Mouse (Mus musculus): ENCODE results near the gene Sbsn. TPM values are rescaled to one million over a fixed set of nuclear protein-coding genes. Genes with fewer than 3 reads are reported as not detected.

Gene Sbsn
- polyA plus RNA-seq, 1 experiment = 0.79 TPM

- no peaks in the 10 kb centered on the region for H3K79me2 ChIP-seq (ENCODE audit: control insufficient read depth, insufficient read depth)
- H3K4me2 ChIP-seq (ENCODE audit: low read depth) = no peak overlapping the region
- TF ChIP-seq TCF3 (IDR thresholded peaks at IDR 0.05; ENCODE audit: insufficient read length, low read depth) (no peak), POLR2A (IDR thresholded peaks at IDR 0.05; ENCODE audit: insufficient read length, low read depth) (no peak), MAX (IDR thresholded peaks at IDR 0.05; ENCODE audit: low read depth) (no peak), E2F4 (IDR thresholded peaks at IDR 0.05; ENCODE audit: insufficient read depth) (no peak), CEBPB (IDR thresholded peaks at IDR 0.05; ENCODE audit: insufficient read depth, poor library complexity, severe bottlenecking) (no peak), MYOG (IDR thresholded peaks at IDR 0.05; ENCODE audit: control insufficient read depth in 1 of 3, insufficient read depth in 1 of 3, insufficient read length in 2 of 3, low read depth in 2 of 3) (no peak), MYOD1 (IDR thresholded peaks at IDR 0.05; ENCODE audit: control insufficient read depth in 1 of 3, insufficient read length in 2 of 3, low read depth in 2 of 3) (no peak), TCF12 (IDR thresholded peaks at IDR 0.05; ENCODE audit: insufficient read depth, poor library complexity, severe bottlenecking) (no peak), POLR2AphosphoS2 (IDR thresholded peaks at IDR 0.05; ENCODE audit: insufficient read length, low read depth) (no peak), USF1 (IDR thresholded peaks at IDR 0.05; ENCODE audit: low read depth) (no peak), SRF (IDR thresholded peaks at IDR 0.05; ENCODE audit: control insufficient read depth, insufficient read length, low read depth) (no peak), REST (IDR thresholded peaks at IDR 0.05; ENCODE audit: insufficient read depth, insufficient read length) (no peak)
- H3K4me3 ChIP-seq = no peak overlapping the region
- no peak overlapping the region for H3ac ChIP-seq (ENCODE audit: control insufficient read depth, insufficient read length)
- H3K27me3 ChIP-seq (ENCODE audit: control insufficient read depth, insufficient read depth, insufficient read length) = peaks cover 6% of the 10 kb centered on the region
- H3K36me3 ChIP-seq (ENCODE audit: control insufficient read depth, insufficient read depth) = no peaks in the 10 kb centered on the region
Measured at GRCm38 (mm10) chr7:30781792-30782191, 30.5 kb downstream of the Sbsn start.

GRCm38 (mm10) chr7:30782658-30783057, 31.4 kb downstream of the Sbsn start:
- peaks cover 6% of the 10 kb centered on the region for H3K27me3 ChIP-seq (ENCODE audit: control insufficient read depth, insufficient read depth, insufficient read length)
- H3K79me2 ChIP-seq (ENCODE audit: control insufficient read depth, insufficient read depth) = no peaks in the 10 kb centered on the region
- H3ac ChIP-seq (ENCODE audit: control insufficient read depth, insufficient read length) = no peak overlapping the region
- TF ChIP-seq MYOD1 (IDR thresholded peaks at IDR 0.05; ENCODE audit: control insufficient read depth in 1 of 3, insufficient read length in 2 of 3, low read depth in 2 of 3) (no peak), E2F4 (IDR thresholded peaks at IDR 0.05; ENCODE audit: insufficient read depth) (no peak), REST (IDR thresholded peaks at IDR 0.05; ENCODE audit: insufficient read depth, insufficient read length) (no peak), CEBPB (IDR thresholded peaks at IDR 0.05; ENCODE audit: insufficient read depth, poor library complexity, severe bottlenecking) (no peak), POLR2AphosphoS2 (IDR thresholded peaks at IDR 0.05; ENCODE audit: insufficient read length, low read depth) (no peak), SRF (IDR thresholded peaks at IDR 0.05; ENCODE audit: control insufficient read depth, insufficient read length, low read depth) (no peak)
- no peaks in the 10 kb centered on the region for H3K36me3 ChIP-seq (ENCODE audit: control insufficient read depth, insufficient read depth)
- H3K4me2 ChIP-seq (ENCODE audit: low read depth) = no peak overlapping the region
- H3K4me3 ChIP-seq = no peak overlapping the region

- H3ac ChIP-seq (ENCODE audit: control insufficient read depth, insufficient read length) = no peak overlapping the region
Measured at GRCm38 (mm10) chr7:30785154-30785553, 33.9 kb downstream of the Sbsn start.

GRCm38 (mm10) chr7:30785721-30786546, 34.7 kb downstream of the Sbsn start:
- Histone ChIP-seq H3K4me2 (ENCODE audit: low read depth) (no peak overlapping the region), H3K4me3 (no peak overlapping the region), H3K36me3 (ENCODE audit: control insufficient read depth, insufficient read depth) (no peaks in the 10 kb centered on the region), H3K27me3 (ENCODE audit: control insufficient read depth, insufficient read depth, insufficient read length) (no peaks in the 10 kb centered on the region), H3K79me2 (ENCODE audit: control insufficient read depth, insufficient read depth) (no peaks in the 10 kb centered on the region), H3ac (ENCODE audit: control insufficient read depth, insufficient read length) (no peak overlapping the region)
- no peak for TF ChIP-seq MYOG (IDR thresholded peaks at IDR 0.05; ENCODE audit: control insufficient read depth in 1 of 3, insufficient read depth in 1 of 3, insufficient read length in 2 of 3, low read depth in 2 of 3)
- no peak for TF ChIP-seq MAX (IDR thresholded peaks at IDR 0.05; ENCODE audit: low read depth)
- no peak for TF ChIP-seq USF1 (IDR thresholded peaks at IDR 0.05; ENCODE audit: low read depth)
- TF ChIP-seq TCF12 (IDR thresholded peaks at IDR 0.05; ENCODE audit: insufficient read depth, poor library complexity, severe bottlenecking) = no peak
- TF ChIP-seq CEBPB (IDR thresholded peaks at IDR 0.05; ENCODE audit: insufficient read depth, poor library complexity, severe bottlenecking) = no peak
- TF ChIP-seq E2F4 (IDR thresholded peaks at IDR 0.05; ENCODE audit: insufficient read depth) = no peak
- no peak for TF ChIP-seq TCF3 (IDR thresholded peaks at IDR 0.05; ENCODE audit: insufficient read length, low read depth)
- TF ChIP-seq POLR2AphosphoS2 (IDR thresholded peaks at IDR 0.05; ENCODE audit: insufficient read length, low read depth) = no peak
- no peak for TF ChIP-seq REST (IDR thresholded peaks at IDR 0.05; ENCODE audit: insufficient read depth, insufficient read length)
- TF ChIP-seq SRF (IDR thresholded peaks at IDR 0.05; ENCODE audit: control insufficient read depth, insufficient read length, low read depth) = no peak
- no peak for TF ChIP-seq POLR2A (IDR thresholded peaks at IDR 0.05; ENCODE audit: insufficient read length, low read depth)
- TF ChIP-seq MYOD1 (IDR thresholded peaks at IDR 0.05; ENCODE audit: control insufficient read depth in 1 of 3, insufficient read length in 2 of 3, low read depth in 2 of 3) = no peak

More at GRCm38 (mm10) chr7:30785154-30785553, 33.9 kb downstream of the Sbsn start:
- Histone ChIP-seq H3K79me2 (ENCODE audit: control insufficient read depth, insufficient read depth) (no peaks in the 10 kb centered on the region), H3K27me3 (ENCODE audit: control insufficient read depth, insufficient read depth, insufficient read length) (no peaks in the 10 kb centered on the region), H3K4me3 (no peak overlapping the region), H3K4me2 (ENCODE audit: low read depth) (no peak overlapping the region), H3K36me3 (ENCODE audit: control insufficient read depth, insufficient read depth) (no peaks in the 10 kb centered on the region)
- TF ChIP-seq CEBPB (IDR thresholded peaks at IDR 0.05; ENCODE audit: insufficient read depth, poor library complexity, severe bottlenecking) = no peak
- TF ChIP-seq USF1 (IDR thresholded peaks at IDR 0.05; ENCODE audit: low read depth) = no peak
- TF ChIP-seq REST (IDR thresholded peaks at IDR 0.05; ENCODE audit: insufficient read depth, insufficient read length) = no peak
- no peak for TF ChIP-seq MYOD1 (IDR thresholded peaks at IDR 0.05; ENCODE audit: control insufficient read depth in 1 of 3, insufficient read length in 2 of 3, low read depth in 2 of 3)
- TF ChIP-seq POLR2A (IDR thresholded peaks at IDR 0.05; ENCODE audit: insufficient read length, low read depth) = no peak
- TF ChIP-seq TCF3 (IDR thresholded peaks at IDR 0.05; ENCODE audit: insufficient read length, low read depth) = no peak
- TF ChIP-seq MAX (IDR thresholded peaks at IDR 0.05; ENCODE audit: low read depth) = no peak
- TF ChIP-seq SRF (IDR thresholded peaks at IDR 0.05; ENCODE audit: control insufficient read depth, insufficient read length, low read depth) = no peak

Data from myocyte (in vitro differentiated cells).